Mouse (Mus musculus): ENCODE results near the gene Krt33b. TPM values are rescaled to one million over a fixed set of nuclear protein-coding genes. Genes with fewer than 3 reads are reported as not detected.

Gene Krt33b
- polyA plus RNA-seq, 1 experiment from 2014 or later, result not detected

DNA sequence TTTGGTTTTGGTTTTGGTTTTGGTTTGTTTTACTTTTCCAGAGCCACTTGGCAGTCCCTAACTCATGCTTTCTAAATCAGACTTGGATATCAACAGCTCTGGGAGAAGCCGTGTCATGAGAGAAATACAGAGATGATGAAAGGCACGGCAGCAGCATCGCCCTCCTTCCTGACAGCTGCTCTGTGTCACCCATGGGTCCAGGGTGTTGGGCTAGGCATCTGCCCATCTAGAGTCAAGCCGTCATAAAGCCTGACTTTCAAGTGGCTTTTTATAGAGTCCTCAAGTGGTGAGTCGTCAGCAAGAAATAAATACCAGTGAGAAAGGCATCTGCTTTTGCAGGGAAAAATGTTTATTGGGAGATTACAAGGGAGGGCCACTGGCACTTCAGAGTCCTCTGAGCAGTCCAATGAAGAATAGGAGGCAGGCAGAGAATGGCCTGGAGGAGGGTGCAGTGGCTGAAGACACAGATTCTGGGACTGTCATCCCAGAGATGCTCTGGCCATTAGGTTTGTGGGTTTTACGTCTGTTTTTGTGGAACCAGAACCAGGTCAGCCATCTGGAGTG is 16.7 kb upstream of the Krt33b start:
- DNase-seq (ENCODE audit: low spot score) (no peak), ATAC-seq (no peak)
- Histone ChIP-seq H3K4me3 (ENCODE audit: low read depth, low read length) (no peak overlapping the region), H3K4me1 (ENCODE audit: control insufficient read depth, insufficient read depth, low read length) (no peaks in the 10 kb centered on the region), H3K9ac (ENCODE audit: low read length) (no peak overlapping the region), H3K27me3 (replicated peaks; ENCODE audit: control insufficient read depth, insufficient read depth, low read length) (no peaks in the 10 kb centered on the region), H3K4me2 (ENCODE audit: low read length) (no peak overlapping the region), H3K27ac (ENCODE audit: low read depth, low read length) (no peak overlapping the region), H3K36me3 (ENCODE audit: control insufficient read depth, insufficient read depth, low read length) (no peaks in the 10 kb centered on the region), H3K9me3 (replicated peaks; ENCODE audit: control insufficient read depth, low read length) (no peaks in the 10 kb centered on the region)
- WGBS, result 86% methylated on average over 6 of the region's 6 CpGs

DNA sequence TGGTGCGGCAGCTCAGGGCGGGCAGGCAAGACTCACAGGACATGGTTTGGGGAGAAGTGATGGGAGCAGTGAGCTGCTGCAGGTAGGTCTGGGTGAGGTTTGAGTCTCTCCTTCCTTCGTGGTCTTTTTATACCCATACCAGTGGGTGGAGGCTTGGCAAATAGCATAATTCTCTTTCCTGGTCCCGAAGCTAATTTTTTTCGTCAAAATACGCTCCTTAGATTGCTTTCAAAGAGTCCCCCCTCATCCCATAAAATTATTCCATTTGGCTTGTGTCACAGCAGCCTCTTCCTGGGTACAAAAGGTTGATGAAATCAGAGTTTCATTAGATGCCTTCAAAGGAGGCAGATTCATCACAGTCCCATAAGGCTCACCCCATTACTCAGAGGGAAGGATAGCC is 11.8 kb upstream of the Krt33b start, which contains the start of gene Krt34:
Gene Krt34 (minus strand): TSS at position 101 of the 400 bp plus-strand sequence.
- H3K4me1 ChIP-seq (ENCODE audit: control insufficient read depth, insufficient read depth, low read length), result no peaks in the 10 kb centered on the region
- no peak for ATAC-seq

DNA sequence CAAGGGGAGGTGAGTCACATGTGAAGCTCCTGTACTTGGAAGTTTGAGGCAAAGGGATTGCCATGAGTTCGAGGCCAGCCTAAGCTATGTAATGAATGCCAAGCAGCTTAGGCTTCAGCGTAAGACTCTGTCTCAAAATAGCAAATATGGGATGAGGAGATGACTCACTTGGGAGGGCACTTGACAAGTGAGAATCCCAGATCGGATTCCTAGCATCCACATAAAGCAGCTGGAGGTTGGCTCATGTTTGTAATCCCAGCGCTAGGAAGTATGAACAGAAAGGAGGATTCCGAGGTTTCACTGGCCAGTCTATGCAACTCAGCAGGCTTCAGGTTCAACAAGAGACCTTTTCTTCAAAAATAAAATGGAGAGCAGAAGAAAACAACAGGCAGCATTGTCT is 8.2 kb downstream of the Krt33b start:
- H3K4me3 ChIP-seq (ENCODE audit: low read depth, low read length), result no peak overlapping the region

More for the DNA sequence above, 11.8 kb upstream of the Krt33b start, which contains the start of gene Krt34:
- Histone ChIP-seq H3K9ac (ENCODE audit: low read length) (no peak within 1 kb of the TSS), H3K9me3 (replicated peaks; ENCODE audit: control insufficient read depth, low read length) (no peaks in the 10 kb centered on the region), H3K36me3 (ENCODE audit: control insufficient read depth, insufficient read depth, low read length) (no peaks in the 10 kb centered on the region), H3K4me3 (ENCODE audit: low read depth, low read length) (no peak within 1 kb of the TSS), H3K27ac (ENCODE audit: low read depth, low read length) (no peak within 1 kb of the TSS), H3K4me2 (ENCODE audit: low read length) (no peak within 1 kb of the TSS), H3K27me3 (replicated peaks; ENCODE audit: control insufficient read depth, insufficient read depth, low read length) (no peaks in the 10 kb centered on the region)
- DNase-seq (ENCODE audit: low spot score), result no peak
- WGBS, result 90% methylated on average over 6 of the region's 6 CpGs

DNA sequence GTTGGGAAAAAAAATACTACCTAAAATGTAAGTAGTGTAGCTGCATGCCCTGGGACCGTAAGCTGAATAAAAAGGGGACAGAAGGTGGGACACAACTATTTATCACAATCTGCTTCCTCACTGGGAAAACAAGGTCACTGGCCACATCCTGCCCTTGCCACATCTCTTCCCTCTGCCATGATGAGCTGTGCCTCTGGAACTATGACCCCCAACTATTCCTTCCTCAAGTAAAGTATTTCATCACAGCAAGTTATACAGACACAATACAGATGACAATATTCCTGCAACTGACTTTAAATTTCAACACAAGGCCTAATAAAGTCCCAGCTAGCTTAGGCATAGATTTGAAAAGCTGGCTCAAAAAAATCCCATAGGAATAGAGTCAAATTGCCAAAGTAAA is 10.2 kb downstream of the Krt33b start:
- DNase-seq (ENCODE audit: low spot score) (no peak), ATAC-seq (no peak)
- H3K9me3 ChIP-seq (replicated peaks; ENCODE audit: control insufficient read depth, low read length), result no peaks in the 10 kb centered on the region
- no peaks in the 10 kb centered on the region for H3K4me1 ChIP-seq (ENCODE audit: control insufficient read depth, insufficient read depth, low read length)
- no peak overlapping the region for H3K27ac ChIP-seq (ENCODE audit: low read depth, low read length)
- no peak overlapping the region for H3K4me2 ChIP-seq (ENCODE audit: low read length)
- H3K4me3 ChIP-seq (ENCODE audit: low read depth, low read length), result no peak overlapping the region
- H3K27me3 ChIP-seq (replicated peaks; ENCODE audit: control insufficient read depth, insufficient read depth, low read length), result no peaks in the 10 kb centered on the region
- WGBS, result 91% methylated on average over 1 of the region's 1 CpGs
- H3K36me3 ChIP-seq (ENCODE audit: control insufficient read depth, insufficient read depth, low read length), result no peaks in the 10 kb centered on the region
- H3K9ac ChIP-seq (ENCODE audit: low read length), result no peak overlapping the region

More for the DNA sequence above, 8.2 kb downstream of the Krt33b start:
- H3K9me3 ChIP-seq (replicated peaks; ENCODE audit: control insufficient read depth, low read length), result no peaks in the 10 kb centered on the region
- no peak overlapping the region for H3K27ac ChIP-seq (ENCODE audit: low read depth, low read length)
- no peaks in the 10 kb centered on the region for H3K27me3 ChIP-seq (replicated peaks; ENCODE audit: control insufficient read depth, insufficient read depth, low read length)
- no peaks in the 10 kb centered on the region for H3K4me1 ChIP-seq (ENCODE audit: control insufficient read depth, insufficient read depth, low read length)
- no peak for ATAC-seq
- DNase-seq (ENCODE audit: low spot score), result no peak
- H3K36me3 ChIP-seq (ENCODE audit: control insufficient read depth, insufficient read depth, low read length), result no peaks in the 10 kb centered on the region
- 78% methylated on average over 5 of the region's 5 CpGs for WGBS
- H3K9ac ChIP-seq (ENCODE audit: low read length), result no peak overlapping the region
- H3K4me2 ChIP-seq (ENCODE audit: low read length), result no peak overlapping the region

DNA sequence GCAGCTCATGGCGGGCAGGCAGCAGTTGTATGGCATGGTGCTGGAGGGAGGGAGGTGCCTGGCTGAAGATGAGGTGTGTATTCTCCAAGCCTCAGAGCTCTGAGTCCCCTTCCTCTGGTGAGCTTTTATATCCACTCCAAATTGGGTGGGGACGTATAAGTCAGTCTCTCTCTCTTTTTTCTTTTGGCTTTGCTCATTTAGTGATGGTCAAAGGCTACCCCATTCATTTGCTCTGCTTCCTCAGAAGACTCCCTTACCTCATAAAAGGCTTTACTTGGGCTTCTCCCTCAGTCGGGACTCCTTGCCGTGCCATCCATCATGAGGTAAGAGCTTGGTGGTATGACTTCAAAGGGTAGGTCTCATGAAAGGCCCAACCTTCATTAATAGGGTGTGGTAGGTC is 13.6 kb downstream of the Krt33b start, which contains the start of gene Krt33a:
Gene Krt33a (minus strand): TSS at position 101 of the 400 bp plus-strand sequence.
- WGBS, result 85% methylated on average over 4 of the region's 4 CpGs
- DNase-seq (ENCODE audit: low spot score), result no peak
- H3K4me2 ChIP-seq (ENCODE audit: low read length), result no peak within 1 kb of the TSS
- H3K4me3 ChIP-seq (ENCODE audit: low read depth, low read length), result no peak within 1 kb of the TSS
- H3K27ac ChIP-seq (ENCODE audit: low read depth, low read length), result no peak within 1 kb of the TSS
- H3K9me3 ChIP-seq (replicated peaks; ENCODE audit: control insufficient read depth, low read length), result no peaks in the 10 kb centered on the region
- no peak within 1 kb of the TSS for H3K9ac ChIP-seq (ENCODE audit: low read length)
- no peaks in the 10 kb centered on the region for H3K27me3 ChIP-seq (replicated peaks; ENCODE audit: control insufficient read depth, insufficient read depth, low read length)
- no peak for ATAC-seq
- no peaks in the 10 kb centered on the region for H3K4me1 ChIP-seq (ENCODE audit: control insufficient read depth, insufficient read depth, low read length)
- no peaks in the 10 kb centered on the region for H3K36me3 ChIP-seq (ENCODE audit: control insufficient read depth, insufficient read depth, low read length)

DNA sequence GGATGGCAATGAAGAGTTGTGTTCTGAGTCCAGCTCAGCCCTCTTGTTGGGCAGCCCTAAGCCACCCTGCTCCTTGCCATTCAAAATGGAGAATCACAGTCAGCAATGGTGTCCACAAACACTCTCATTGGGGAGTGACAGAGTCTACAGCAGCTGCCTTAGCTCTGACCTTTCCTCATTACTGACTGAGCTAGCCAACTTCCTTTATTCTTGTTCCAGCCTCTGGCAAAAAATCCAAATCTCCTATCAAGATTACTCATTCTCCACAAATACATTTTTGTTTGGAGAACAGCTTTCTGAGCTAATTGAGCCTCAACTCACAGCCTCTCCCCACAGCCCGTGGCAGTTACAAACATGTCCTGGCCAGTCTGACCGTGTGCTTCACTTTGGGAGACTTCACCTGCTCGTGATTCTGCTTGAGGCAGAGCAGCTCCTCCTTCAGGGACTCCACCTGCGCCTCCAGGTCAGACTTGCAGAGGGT is 15.9 kb downstream of the Krt33b start:
- H3K36me3 ChIP-seq (ENCODE audit: control insufficient read depth, insufficient read depth, low read length), result no peaks in the 10 kb centered on the region
- no peaks in the 10 kb centered on the region for H3K27me3 ChIP-seq (replicated peaks; ENCODE audit: control insufficient read depth, insufficient read depth, low read length)
- no peak overlapping the region for H3K9ac ChIP-seq (ENCODE audit: low read length)
- 78% methylated on average over 4 of the region's 4 CpGs for WGBS
- H3K9me3 ChIP-seq (replicated peaks; ENCODE audit: control insufficient read depth, low read length), result no peaks in the 10 kb centered on the region
- no peaks in the 10 kb centered on the region for H3K4me1 ChIP-seq (ENCODE audit: control insufficient read depth, insufficient read depth, low read length)
- no peak for DNase-seq (ENCODE audit: low spot score)
- H3K4me2 ChIP-seq (ENCODE audit: low read length), result no peak overlapping the region
- no peak overlapping the region for H3K27ac ChIP-seq (ENCODE audit: low read depth, low read length)
- H3K4me3 ChIP-seq (ENCODE audit: low read depth, low read length), result no peak overlapping the region
- no peak for ATAC-seq

DNA sequence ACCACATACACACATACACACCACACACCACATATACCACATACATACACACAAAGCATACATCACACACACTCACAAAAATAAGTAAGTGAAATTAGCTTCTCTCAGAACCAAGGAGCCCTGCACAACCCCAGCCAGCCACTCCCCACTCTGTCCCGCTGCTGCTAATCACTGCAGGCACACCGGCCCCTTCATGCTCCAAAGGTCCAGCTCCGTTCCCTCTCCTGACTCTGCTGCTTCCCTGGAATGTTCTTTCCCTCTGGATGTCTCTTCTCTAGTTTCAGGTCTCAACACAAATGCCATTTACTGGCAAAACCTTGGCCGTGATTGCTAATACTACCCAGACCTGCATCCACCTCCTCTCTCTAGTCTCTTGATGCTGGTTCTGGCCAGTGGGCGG is 19.0 kb downstream of the Krt33b start:
- DNase-seq (ENCODE audit: low spot score) (no peak), ATAC-seq (no peak)
- Histone ChIP-seq H3K4me3 (ENCODE audit: low read depth, low read length) (no peak overlapping the region), H3K27ac (ENCODE audit: low read depth, low read length) (no peak overlapping the region), H3K4me1 (ENCODE audit: control insufficient read depth, insufficient read depth, low read length) (no peaks in the 10 kb centered on the region), H3K36me3 (ENCODE audit: control insufficient read depth, insufficient read depth, low read length) (no peaks in the 10 kb centered on the region), H3K9ac (ENCODE audit: low read length) (no peak overlapping the region), H3K27me3 (replicated peaks; ENCODE audit: control insufficient read depth, insufficient read depth, low read length) (no peaks in the 10 kb centered on the region), H3K4me2 (ENCODE audit: low read length) (no peak overlapping the region), H3K9me3 (replicated peaks; ENCODE audit: control insufficient read depth, low read length) (no peaks in the 10 kb centered on the region)
- 93% methylated on average over 5 of the region's 5 CpGs for WGBS

DNA sequence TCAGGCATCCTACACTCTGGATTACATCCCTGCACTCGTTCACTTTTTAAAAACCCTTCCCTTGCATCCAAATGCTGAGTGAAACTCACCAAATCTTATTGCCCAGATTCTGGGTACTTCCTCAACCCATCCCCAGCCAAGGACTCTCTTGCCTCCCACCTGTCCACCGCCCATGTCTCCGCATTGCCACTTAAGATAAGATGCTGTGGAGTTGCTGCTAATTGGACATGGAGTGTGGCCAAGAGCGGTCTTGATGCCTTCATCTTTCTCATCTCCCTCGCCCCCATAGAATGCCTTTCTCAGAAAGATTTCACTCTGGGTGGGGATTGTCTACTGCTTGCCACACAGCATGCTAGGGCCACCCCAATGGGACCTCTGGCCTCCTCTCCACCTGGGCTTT is 21.3 kb downstream of the Krt33b start:
- ATAC-seq (no peak), DNase-seq (ENCODE audit: low spot score) (no peak)
- Histone ChIP-seq H3K36me3 (ENCODE audit: control insufficient read depth, insufficient read depth, low read length) (no peaks in the 10 kb centered on the region), H3K4me1 (ENCODE audit: control insufficient read depth, insufficient read depth, low read length) (no peaks in the 10 kb centered on the region), H3K27ac (ENCODE audit: low read depth, low read length) (no peak overlapping the region), H3K4me2 (ENCODE audit: low read length) (no peak overlapping the region), H3K9me3 (replicated peaks; ENCODE audit: control insufficient read depth, low read length) (no peaks in the 10 kb centered on the region), H3K9ac (ENCODE audit: low read length) (no peak overlapping the region), H3K27me3 (replicated peaks; ENCODE audit: control insufficient read depth, insufficient read depth, low read length) (no peaks in the 10 kb centered on the region), H3K4me3 (ENCODE audit: low read depth, low read length) (no peak overlapping the region)
- WGBS, result 84% methylated on average over 5 of the region's 5 CpGs

DNA sequence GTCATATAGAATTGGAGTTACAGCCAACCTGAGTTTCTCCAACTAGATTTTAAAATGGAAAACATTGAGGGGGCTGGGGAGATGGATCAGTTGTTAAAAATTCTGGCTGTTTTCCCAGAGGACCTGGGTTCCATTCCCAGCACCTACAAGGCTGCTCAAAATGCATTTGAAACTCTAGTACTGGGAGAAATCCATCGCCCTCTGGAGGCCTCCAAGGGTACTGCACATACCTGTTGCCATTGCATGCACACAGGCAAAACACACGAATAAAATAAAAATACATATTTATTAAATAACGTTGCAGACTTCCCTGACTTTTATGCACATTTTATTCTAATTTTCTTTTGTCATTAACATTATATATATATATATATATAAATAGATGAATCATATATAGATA is 23.0 kb downstream of the Krt33b start:
- H3K36me3 ChIP-seq (ENCODE audit: control insufficient read depth, insufficient read depth, low read length), result no peaks in the 10 kb centered on the region
- WGBS, result 51% methylated on average over 3 of the region's 3 CpGs
- no peak overlapping the region for H3K4me3 ChIP-seq (ENCODE audit: low read depth, low read length)
- H3K27ac ChIP-seq (ENCODE audit: low read depth, low read length), result no peak overlapping the region
- no peaks in the 10 kb centered on the region for H3K27me3 ChIP-seq (replicated peaks; ENCODE audit: control insufficient read depth, insufficient read depth, low read length)
- H3K9ac ChIP-seq (ENCODE audit: low read length), result no peak overlapping the region
- no peak overlapping the region for H3K4me2 ChIP-seq (ENCODE audit: low read length)
- H3K4me1 ChIP-seq (ENCODE audit: control insufficient read depth, insufficient read depth, low read length), result no peaks in the 10 kb centered on the region
- DNase-seq (ENCODE audit: low spot score) (no peak), ATAC-seq (no peak)
- H3K9me3 ChIP-seq (replicated peaks; ENCODE audit: control insufficient read depth, low read length), result no peaks in the 10 kb centered on the region
